Mouse (Mus musculus) lung, postnatal 10 days (tissue): ENCODE results near the gene Cyp3a16.
"Not testable (repeated sequence)": the region's sequence is repeated elsewhere in the genome, so short reads cannot be mapped to it uniquely, and the experiment has no call there.

Experiments
- DNase-seq: peaks from one replicate; pipeline ENCODE4 v3.0.0; 2021

Gene Cyp3a16

GRCm38 (mm10) chr5:145469623-145470022 lies at the start of gene Cyp3a16:
Cyp3a16 (minus strand) TSS chr5:145469723.
- not testable (repeated sequence) for DNase-seq

- DNase-seq: no peak
Observed at GRCm38 (mm10) chr5:145490300-145490699, 20.8 kb upstream of the Cyp3a16 start.

DNA sequence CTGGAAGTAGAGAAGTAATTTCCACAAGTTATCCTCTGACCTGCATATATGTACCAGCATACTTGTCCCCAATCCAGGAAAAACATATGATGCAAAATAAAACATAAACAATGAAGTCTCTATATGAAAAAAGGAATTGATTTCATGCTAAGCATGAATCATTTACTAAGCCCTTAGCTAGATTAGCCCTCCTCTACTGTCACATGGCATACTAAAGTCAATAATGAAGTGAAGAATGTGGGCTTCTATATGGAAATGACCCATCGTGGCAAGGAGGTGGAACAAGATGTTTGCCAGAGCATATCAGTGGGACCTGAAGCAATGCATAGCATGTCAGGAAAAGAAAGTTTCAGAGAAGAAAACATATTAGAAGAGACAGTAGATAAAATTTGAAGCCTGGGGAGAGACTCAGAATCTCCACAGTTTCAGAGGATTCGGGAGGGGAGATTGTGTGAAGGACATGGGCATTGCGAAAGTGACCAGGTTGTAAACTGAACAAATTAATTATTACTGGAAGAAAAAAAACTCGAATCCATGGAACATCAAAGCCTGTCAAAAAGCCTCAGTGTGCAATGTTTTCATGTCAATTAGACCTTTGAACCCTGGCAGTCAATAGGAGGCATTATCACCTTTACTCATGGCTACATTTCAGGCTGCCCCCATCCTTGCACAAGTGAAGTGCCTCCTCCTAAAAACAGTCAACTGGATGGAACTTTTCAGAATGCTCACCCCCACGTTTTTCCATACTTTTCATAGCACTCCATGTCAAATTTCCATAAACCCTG lies 5.0 kb downstream of the Cyp3a16 start:
- no peak for DNase-seq

GRCm38 (mm10) chr5:145462321-145462720 lies 7.2 kb downstream of the Cyp3a16 start:
- DNase-seq: no peak

GRCm38 (mm10) chr5:145454389-145454788 lies 15.1 kb downstream of the Cyp3a16 start:
- DNase-seq: no peak

- DNase-seq: no peak
Observed at GRCm38 (mm10) chr5:145433688-145434087, 35.8 kb downstream of the Cyp3a16 start.

GRCm38 (mm10) chr5:145431004-145431403 lies 38.5 kb downstream of the Cyp3a16 start:
- no peak for DNase-seq

DNA sequence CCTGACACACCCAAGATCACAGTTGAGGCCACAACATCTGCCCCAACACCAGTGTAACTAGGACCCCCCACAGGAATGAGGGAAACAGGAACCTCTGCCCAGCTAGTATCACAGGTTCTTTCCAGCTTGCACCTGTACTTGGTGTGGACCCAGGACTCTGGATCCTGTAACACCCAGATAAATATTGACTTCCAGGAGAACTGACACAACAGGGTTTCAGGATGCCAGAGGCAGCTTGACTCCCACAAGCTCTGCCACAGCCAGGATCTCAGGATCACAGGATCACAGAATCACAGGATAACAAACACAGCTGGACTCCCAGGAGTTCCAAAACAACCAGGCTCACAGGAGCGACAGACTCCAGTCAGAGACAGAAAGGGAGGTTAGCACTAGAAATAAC lies 47.2 kb downstream of the Cyp3a16 start:
- no peak for DNase-seq

DNA sequence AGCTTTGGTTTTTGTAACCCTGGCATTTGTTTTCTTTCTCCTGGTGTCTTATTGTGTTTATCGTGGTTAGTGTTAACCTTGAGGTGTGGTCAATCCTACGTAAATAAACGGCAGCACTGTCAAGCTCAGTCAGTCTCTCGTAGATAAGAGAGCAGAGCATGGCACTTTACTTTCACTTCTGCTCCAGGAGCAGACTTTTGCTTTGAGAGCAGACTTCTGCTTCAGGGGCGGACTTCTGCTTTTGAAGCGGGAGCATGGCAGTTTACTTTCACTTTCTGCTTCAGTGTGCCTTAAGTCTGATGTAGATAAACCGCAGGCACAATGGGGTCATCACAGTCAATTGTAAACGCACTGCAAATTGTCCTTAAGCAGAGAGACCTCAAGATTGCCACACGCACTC lies 54.1 kb downstream of the Cyp3a16 start:
- DNase-seq: not testable (repeated sequence)
